Mouse (Mus musculus): ENCODE results near the gene Gm20388. TPM values are rescaled to one million over a fixed set of nuclear protein-coding genes. Genes with fewer than 3 reads are reported as not detected.
"Not testable (repeated sequence)": the region's sequence is repeated elsewhere in the genome, so short reads cannot be mapped to it uniquely, and the experiment has no call there.

Gene Gm20388
- total and polyA plus RNA-seq, 2 experiments from 2014 or later, result 17.3 TPM; not detected in 1

DNA sequence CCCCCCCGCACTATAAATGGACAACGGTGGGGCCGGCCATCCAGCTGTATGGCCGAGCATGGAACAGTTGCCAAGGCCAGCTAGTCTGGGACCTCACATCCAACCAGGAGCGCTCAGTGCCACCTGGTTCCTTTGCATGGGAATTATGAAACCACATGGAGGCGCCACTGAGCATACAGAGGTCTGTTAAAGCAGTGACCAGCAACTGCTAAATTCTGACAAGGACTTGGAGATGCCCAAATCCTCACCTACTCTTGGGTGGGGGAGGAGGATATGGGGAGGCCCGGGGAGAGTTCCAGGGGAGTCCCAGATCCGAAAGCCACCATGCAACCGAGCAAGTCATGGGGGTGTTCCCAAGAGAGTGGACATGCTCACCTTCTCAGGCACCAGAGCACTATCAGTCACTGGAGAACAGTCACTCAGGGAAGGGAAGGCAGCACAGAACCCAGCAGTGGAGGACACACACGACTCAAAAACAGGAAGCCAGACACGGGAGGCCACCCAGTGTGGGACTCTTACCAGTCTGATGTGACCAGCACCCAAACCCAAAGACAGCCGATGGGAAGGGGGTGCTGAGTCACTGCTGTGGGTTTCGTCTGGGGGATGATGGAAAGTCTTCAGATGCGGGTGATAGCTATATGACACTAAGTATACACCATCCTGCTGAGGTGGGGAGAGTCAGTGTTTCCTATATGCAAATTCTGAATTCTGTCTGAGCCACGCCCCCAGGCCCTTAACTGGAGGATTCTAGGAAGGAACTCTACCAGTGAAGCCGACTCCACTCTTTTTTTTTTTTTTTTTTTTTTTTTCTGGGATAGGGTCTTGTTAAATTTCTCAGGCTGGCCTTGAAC is 422.0 kb downstream of the Gm20388 start:
- Histone ChIP-seq H3K27ac (ENCODE audit: low read depth) (no peak overlapping the region), H3K4me2 (ENCODE audit: low read depth, low read length) (no peak overlapping the region), H3K9ac (replicated peaks; ENCODE audit: low read depth, low read length) (no peak overlapping the region), H3K27me3 (ENCODE audit: control insufficient read depth, insufficient read depth, low read length) (no peaks in the 10 kb centered on the region; the same call in 1 of the 2 replicates), H3K36me3 (replicated peaks; ENCODE audit: control insufficient read depth, insufficient read depth, low read length) (no peaks in the 10 kb centered on the region), H3K4me1 (ENCODE audit: control insufficient read depth, insufficient read depth) (peaks cover 27% of the 10 kb centered on the region), H3K4me3 (ENCODE audit: low read depth, low read length) (no peak overlapping the region), H3K9me3 (replicated peaks; ENCODE audit: control insufficient read depth, low read length) (no peaks in the 10 kb centered on the region)
- DNase-seq (ENCODE audit: low spot score) (peak; percentile 29), ATAC-seq (ENCODE audit: insufficient read depth, low read depth) (no peak)
- 74% methylated on average over 16 of the region's 16 CpGs for WGBS
- no peak for TF ChIP-seq EP300 (IDR thresholded peaks at IDR 0.05; ENCODE audit: low read depth)
- peak; percentile 50 for TF ChIP-seq CTCF (IDR thresholded peaks at IDR 0.05; ENCODE audit: low read depth)

GRCm38 (mm10) chr8:120333681-120334080 is 423.0 kb downstream of the Gm20388 start:
- H3K27me3 ChIP-seq (ENCODE audit: control insufficient read depth, insufficient read depth, low read length), result no peaks in the 10 kb centered on the region; the same call in 1 of the 2 replicates
- no peak for DNase-seq (ENCODE audit: low spot score)
- peaks cover 27% of the 10 kb centered on the region for H3K4me1 ChIP-seq (ENCODE audit: control insufficient read depth, insufficient read depth)
- H3K27ac ChIP-seq (ENCODE audit: low read depth), result no peak overlapping the region
- no peak for ATAC-seq (ENCODE audit: insufficient read depth, low read depth)
- TF ChIP-seq CTCF (IDR thresholded peaks at IDR 0.05; ENCODE audit: low read depth), result no peak
- no peak for TF ChIP-seq EP300 (IDR thresholded peaks at IDR 0.05; ENCODE audit: low read depth)
- no peaks in the 10 kb centered on the region for H3K9me3 ChIP-seq (replicated peaks; ENCODE audit: control insufficient read depth, low read length)
- no peak overlapping the region for H3K4me3 ChIP-seq (ENCODE audit: low read depth, low read length)
- 92% methylated on average over 4 of the region's 4 CpGs for WGBS
- H3K9ac ChIP-seq (replicated peaks; ENCODE audit: low read depth, low read length), result no peak overlapping the region
- no peaks in the 10 kb centered on the region for H3K36me3 ChIP-seq (replicated peaks; ENCODE audit: control insufficient read depth, insufficient read depth, low read length)
- H3K4me2 ChIP-seq (ENCODE audit: low read depth, low read length), result no peak overlapping the region

DNA sequence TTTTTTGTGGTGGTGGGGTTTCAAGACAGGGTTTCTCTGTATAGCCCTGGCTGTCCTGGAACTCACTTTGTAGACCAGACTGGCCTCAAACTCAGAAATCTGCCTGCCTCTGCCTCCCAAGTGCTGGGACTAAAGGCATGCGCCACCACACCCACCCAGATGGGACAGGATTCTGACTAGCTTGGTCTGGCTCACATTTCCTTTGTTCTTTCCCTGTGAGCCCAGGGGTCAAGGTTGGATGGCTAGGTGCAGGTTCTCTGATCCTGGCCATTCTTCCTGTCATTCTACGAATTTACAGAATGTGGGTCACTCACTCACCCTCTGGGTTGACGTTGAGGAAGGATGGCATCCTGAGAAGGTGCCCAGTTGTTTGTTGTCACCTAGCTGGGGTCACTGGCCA is 423.6 kb downstream of the Gm20388 start:
- not testable (repeated sequence) for H3K9me3 ChIP-seq (replicated peaks; ENCODE audit: control insufficient read depth, low read length); DNase-seq (ENCODE audit: low spot score); H3K27me3 ChIP-seq (ENCODE audit: control insufficient read depth, insufficient read depth, low read length); H3K9ac ChIP-seq (replicated peaks; ENCODE audit: low read depth, low read length); ATAC-seq (ENCODE audit: insufficient read depth, low read depth); H3K4me3 ChIP-seq (ENCODE audit: low read depth, low read length); H3K36me3 ChIP-seq (replicated peaks; ENCODE audit: control insufficient read depth, insufficient read depth, low read length); H3K4me2 ChIP-seq (ENCODE audit: low read depth, low read length)
- Histone ChIP-seq H3K27ac (ENCODE audit: low read depth) (peak overlapping the region; percentile 9; the same call in 1 of the 2 replicates), H3K4me1 (ENCODE audit: control insufficient read depth, insufficient read depth) (peaks cover 28% of the 10 kb centered on the region)
- 84% methylated on average over 3 of the region's 3 CpGs for WGBS

- ATAC-seq (ENCODE audit: insufficient read depth, low read depth), result no peak; the same call in 1 of the 2 replicates
- peaks cover 33% of the 10 kb centered on the region for H3K4me1 ChIP-seq (ENCODE audit: control insufficient read depth, insufficient read depth)
- no peak for TF ChIP-seq CTCF (IDR thresholded peaks at IDR 0.05; ENCODE audit: low read depth)
- TF ChIP-seq EP300 (IDR thresholded peaks at IDR 0.05; ENCODE audit: low read depth), result no peak
- 0 out of 2 replicates have a peak overlapping the region, but pooled peaks have one; percentile 22 for H3K4me2 ChIP-seq (ENCODE audit: low read depth, low read length)
- DNase-seq (ENCODE audit: low spot score), result peak; percentile 13
- H3K4me3 ChIP-seq (ENCODE audit: low read depth, low read length), result no peak overlapping the region
- H3K9ac ChIP-seq (replicated peaks; ENCODE audit: low read depth, low read length), result 0 out of 2 replicates have a peak overlapping the region, but pooled peaks have one; percentile 17
- no peaks in the 10 kb centered on the region for H3K9me3 ChIP-seq (replicated peaks; ENCODE audit: control insufficient read depth, low read length)
- no peaks in the 10 kb centered on the region; the same call in 1 of the 2 replicates for H3K27me3 ChIP-seq (ENCODE audit: control insufficient read depth, insufficient read depth, low read length)
- WGBS, result 38% methylated on average over 5 of the region's 5 CpGs
- peak overlapping the region; percentile 9; the same call in 1 of the 2 replicates for H3K27ac ChIP-seq (ENCODE audit: low read depth)
- H3K36me3 ChIP-seq (replicated peaks; ENCODE audit: control insufficient read depth, insufficient read depth, low read length), result no peaks in the 10 kb centered on the region
These were observed 424.2 kb downstream of the Gm20388 start for GRCm38 (mm10) chr8:120334878-120335261.

GRCm38 (mm10) chr8:120335262-120336086 is 424.8 kb downstream of the Gm20388 start:
- TF ChIP-seq CTCF (IDR thresholded peaks at IDR 0.05; ENCODE audit: low read depth), result no peak
- no peak for TF ChIP-seq EP300 (IDR thresholded peaks at IDR 0.05; ENCODE audit: low read depth)
- WGBS, result 28% methylated on average over 17 of the region's 17 CpGs
- Histone ChIP-seq H3K9me3 (replicated peaks; ENCODE audit: control insufficient read depth, low read length) (no peaks in the 10 kb centered on the region), H3K4me1 (ENCODE audit: control insufficient read depth, insufficient read depth) (peaks cover 33% of the 10 kb centered on the region), H3K36me3 (replicated peaks; ENCODE audit: control insufficient read depth, insufficient read depth, low read length) (no peaks in the 10 kb centered on the region), H3K27me3 (ENCODE audit: control insufficient read depth, insufficient read depth, low read length) (no peaks in the 10 kb centered on the region; the same call in 1 of the 2 replicates), H3K4me3 (ENCODE audit: low read depth, low read length) (no peak overlapping the region), H3K27ac (ENCODE audit: low read depth) (0 out of 2 replicates have a peak overlapping the region, but pooled peaks have one; percentile 1), H3K9ac (replicated peaks; ENCODE audit: low read depth, low read length) (0 out of 2 replicates have a peak overlapping the region, but pooled peaks have one; percentile 23), H3K4me2 (ENCODE audit: low read depth, low read length) (peak overlapping the region; percentile 22; the same call in 1 of the 2 replicates)
- DNase-seq (ENCODE audit: low spot score) (no peak), ATAC-seq (ENCODE audit: insufficient read depth, low read depth) (no peak)
